Mouse (Mus musculus): ENCODE data around the gene Rin2.
"Not testable (repeated sequence)": the region's sequence is repeated elsewhere in the genome, so short reads cannot be mapped to it uniquely, and the experiment has no call there.

Gene Rin2

GRCm38 (mm10) chr2:145683536-145683935 is 8.5 kb downstream of the Rin2 start:
- no peak for DNase-seq (ENCODE audit: extremely low spot score, low read depth, low spot score)

GRCm38 (mm10) chr2:145684151-145684550 is 9.1 kb downstream of the Rin2 start:
- DNase-seq (ENCODE audit: extremely low spot score, low read depth, low spot score), result no peak

- DNase-seq (ENCODE audit: extremely low spot score, low read depth, low spot score), result no peak
These were observed 9.9 kb downstream of the Rin2 start for GRCm38 (mm10) chr2:145684891-145685290.

GRCm38 (mm10) chr2:145686017-145686416 is 11.0 kb downstream of the Rin2 start:
- no peak for DNase-seq (ENCODE audit: extremely low spot score, low read depth, low spot score)

GRCm38 (mm10) chr2:145691367-145692009 is 16.5 kb downstream of the Rin2 start:
- DNase-seq (ENCODE audit: extremely low spot score, low read depth, low spot score), result no peak

GRCm38 (mm10) chr2:145697160-145697559 is 22.1 kb downstream of the Rin2 start:
- DNase-seq (ENCODE audit: extremely low spot score, low read depth, low spot score), result no peak

GRCm38 (mm10) chr2:145699414-145700071 is 24.5 kb downstream of the Rin2 start:
- peak; percentile 37 for DNase-seq (ENCODE audit: extremely low spot score, low read depth, low spot score)

GRCm38 (mm10) chr2:145700237-145700985 is 25.4 kb downstream of the Rin2 start:
- DNase-seq (ENCODE audit: extremely low spot score, low read depth, low spot score), result no peak

- DNase-seq (ENCODE audit: extremely low spot score, low read depth, low spot score), result no peak
These were observed 26.8 kb downstream of the Rin2 start for GRCm38 (mm10) chr2:145701605-145702335.

GRCm38 (mm10) chr2:145704738-145705137 is 29.7 kb downstream of the Rin2 start:
- no peak for DNase-seq (ENCODE audit: extremely low spot score, low read depth, low spot score)

GRCm38 (mm10) chr2:145709727-145710389 is 34.8 kb downstream of the Rin2 start:
- DNase-seq (ENCODE audit: extremely low spot score, low read depth, low spot score), result no peak

- DNase-seq (ENCODE audit: extremely low spot score, low read depth, low spot score), result no peak
These were observed 36.5 kb downstream of the Rin2 start for GRCm38 (mm10) chr2:145711512-145711911.

- DNase-seq (ENCODE audit: extremely low spot score, low read depth, low spot score), result no peak
These were observed 37.0 kb downstream of the Rin2 start for GRCm38 (mm10) chr2:145712026-145712425.

GRCm38 (mm10) chr2:145717539-145717938 is 42.5 kb downstream of the Rin2 start:
- no peak for DNase-seq (ENCODE audit: extremely low spot score, low read depth, low spot score)

- DNase-seq (ENCODE audit: extremely low spot score, low read depth, low spot score), result no peak
These were observed 43.7 kb downstream of the Rin2 start for GRCm38 (mm10) chr2:145718624-145719183.

- DNase-seq (ENCODE audit: extremely low spot score, low read depth, low spot score), result no peak
These were observed 45.1 kb downstream of the Rin2 start for GRCm38 (mm10) chr2:145720157-145720556.

- no peak for DNase-seq (ENCODE audit: extremely low spot score, low read depth, low spot score)
These were observed 45.7 kb downstream of the Rin2 start for GRCm38 (mm10) chr2:145720743-145721142.

GRCm38 (mm10) chr2:145722304-145722703 is 47.3 kb downstream of the Rin2 start:
- not testable (repeated sequence) for DNase-seq (ENCODE audit: extremely low spot score, low read depth, low spot score)

- DNase-seq (ENCODE audit: extremely low spot score, low read depth, low spot score), result no peak
These were observed 49.3 kb downstream of the Rin2 start for GRCm38 (mm10) chr2:145724288-145724687.

GRCm38 (mm10) chr2:145729414-145729813 is 54.4 kb downstream of the Rin2 start:
- no peak for DNase-seq (ENCODE audit: extremely low spot score, low read depth, low spot score)

All from hindlimb bud, embryonic 11.5 days (tissue).